ENCODE assay signal across 20 mouse cellular contexts in genomic region chr16:47059293-47059963, GRCm38 (mm10).
DNase-seq lines count a peak whose midpoint lies in the region; ATAC-seq lines count a peak whose summit lies in the region.
"Had no signal": no experiment of that assay in that cellular context is flagged by ENCODE, and none has a peak within 500 bp of the region (broad histone marks: within the 10 kb centered on the region; RNA-seq: fewer than 3 reads in every experiment).

No protein-coding gene starts in this region.

- H3K9ac ChIP-seq in hindbrain, embryonic 15.5 days: no peak overlapping the region
- no peak overlapping the region for H3K9ac ChIP-seq in hindbrain, embryonic 14.5 days
- H3K9ac ChIP-seq: heart, embryonic 13.5 days; hindbrain, embryonic 12.5 days had no signal

- H3K9me3 ChIP-seq in hindbrain, embryonic 15.5 days: no peaks in the 10 kb centered on the region
- no peaks in the 10 kb centered on the region for H3K9me3 ChIP-seq in hindbrain, embryonic 14.5 days (ENCODE audit: control insufficient read depth, low read length)
- H3K9me3 ChIP-seq: heart, embryonic 13.5 days; hindbrain, embryonic 12.5 days; midbrain, embryonic 10.5 days had no signal

- DNase-seq in cerebellum, postnatal 36 days: peak; percentile 13 to 41
- no peak for DNase-seq in cerebellum, adult 11-12 months
- no peak for DNase-seq in hindbrain, embryonic 14.5 days (ENCODE audit: low spot score)
- DNase-seq in Muller cell, postnatal 12 days (ENCODE audit: inconsistent ontology term): peak; percentile 52
- DNase-seq in brain, adult 2 months (ENCODE audit: low read depth, low spot score): peak; percentile 6
- no peak for DNase-seq in spleen, postnatal 36 days (ENCODE audit: low spot score in 2 of 2)
- DNase-seq: adrenal gland, postnatal 14 days; gastrocnemius, postnatal 14 days; heart, adult 2 months; heart, postnatal 14 days; kidney, adult 9 months; kidney, postnatal 14 days; right cerebral cortex, postnatal 25 days; spleen, adult 18-20 months had no signal

- peak; percentile 63 for ATAC-seq in hindbrain, embryonic 15.5 days (ENCODE audit: low FRiP score, low read depth)
- ATAC-seq in hindbrain, embryonic 14.5 days (ENCODE audit: low FRiP score): no peak
- ATAC-seq: intestine, embryonic 16.5 days had no signal

- H3K36me3 ChIP-seq in hindbrain, embryonic 15.5 days: no peaks in the 10 kb centered on the region
- H3K36me3 ChIP-seq in hindbrain, embryonic 14.5 days (replicated peaks; ENCODE audit: control insufficient read depth, insufficient read depth): no peaks in the 10 kb centered on the region
- H3K36me3 ChIP-seq: heart, embryonic 13.5 days; hindbrain, embryonic 12.5 days; midbrain, embryonic 10.5 days had no signal

- no peaks in the 10 kb centered on the region for H3K4me1 ChIP-seq in hindbrain, embryonic 15.5 days (replicated peaks)
- no peaks in the 10 kb centered on the region for H3K4me1 ChIP-seq in hindbrain, embryonic 14.5 days (replicated peaks; ENCODE audit: control insufficient read depth, insufficient read depth, low read length)
- H3K4me1 ChIP-seq: heart, embryonic 13.5 days; hindbrain, embryonic 12.5 days; midbrain, embryonic 10.5 days had no signal

- H3K4me2 ChIP-seq in hindbrain, embryonic 15.5 days: no peak overlapping the region
- H3K4me2 ChIP-seq in hindbrain, embryonic 14.5 days (replicated peaks): no peak overlapping the region
- H3K4me2 ChIP-seq: heart, embryonic 13.5 days; hindbrain, embryonic 12.5 days had no signal

- H3K27me3 ChIP-seq in hindbrain, embryonic 15.5 days: no peaks in the 10 kb centered on the region
- H3K27me3 ChIP-seq in hindbrain, embryonic 14.5 days (ENCODE audit: control insufficient read depth, insufficient read depth, low read length): no peaks in the 10 kb centered on the region
- H3K27me3 ChIP-seq: heart, embryonic 13.5 days; hindbrain, embryonic 12.5 days had no signal

- no peak overlapping the region for H3K4me3 ChIP-seq in hindbrain, embryonic 15.5 days
- no peak overlapping the region for H3K4me3 ChIP-seq in hindbrain, embryonic 14.5 days (replicated peaks; ENCODE audit: low read length)
- H3K4me3 ChIP-seq: heart, adult 2 months; heart, embryonic 13.5 days; hindbrain, embryonic 12.5 days; midbrain, embryonic 10.5 days had no signal

- WGBS in hindbrain, embryonic 15.5 days: 64% methylated on average over 8 of the region's 8 CpGs
- WGBS in hindbrain, embryonic 14.5 days: 66% methylated on average over 8 of the region's 8 CpGs

- H3K27ac ChIP-seq in hindbrain, embryonic 15.5 days (replicated peaks): no peak overlapping the region
- no peak overlapping the region for H3K27ac ChIP-seq in hindbrain, embryonic 14.5 days
- H3K27ac ChIP-seq: heart, adult 2 months; heart, embryonic 13.5 days; hindbrain, embryonic 12.5 days; macrophage; midbrain, embryonic 10.5 days had no signal

Comparison
In these comparisons a context has a peak if more than half of its experiments do, and no peak if none do; other contexts are left out.
1. DNase-seq: peak in cerebellum, postnatal 36 days (2 of 2), Muller cell, postnatal 12 days (single experiment) and brain, adult 2 months (single experiment); none in cerebellum, adult 11-12 months (single experiment), hindbrain, embryonic 14.5 days (single experiment) and spleen, postnatal 36 days (0 of 2).